Mouse (Mus musculus): Measurements from ENCODE around the gene Asic2.

- no peak for TF ChIP-seq CTCF (IDR thresholded peaks at IDR 0.05; ENCODE audit: borderline replicate concordance, insufficient read depth, low read length)
- no peak for TF ChIP-seq POLR2A (IDR thresholded peaks at IDR 0.05; ENCODE audit: low read depth, low read length)
Observed at GRCm38 (mm10) chr11:80835395-80835794, 1132.9 kb downstream of the Asic2 start.

All from embryonic fibroblast, embryonic 13.5 days (primary cell).